Comparison of ENCODE assay signal across 25 mouse cellular contexts in genomic region chr8:104758209-104758608, GRCm38 (mm10). TPM values are rescaled to one million over a fixed set of nuclear protein-coding genes. Genes with fewer than 3 reads are reported as not detected.
DNase-seq lines count a peak whose midpoint lies in the region; ATAC-seq lines count a peak whose summit lies in the region.
"Had no signal": no experiment of that assay in that cellular context is flagged by ENCODE, and none has a peak within 500 bp of the region (broad histone marks: within the 10 kb centered on the region; RNA-seq: fewer than 3 reads in every experiment).

No protein-coding gene starts in this region.

- H3K4me1 ChIP-seq in midbrain, embryonic 16.5 days (ENCODE audit: control insufficient read depth, insufficient read depth, low read length) = no peaks in the 10 kb centered on the region
- H3K4me1 ChIP-seq in midbrain, embryonic 10.5 days = no peaks in the 10 kb centered on the region
- H3K4me1 ChIP-seq in intestine, embryonic 15.5 days (replicated peaks) = no peaks in the 10 kb centered on the region
- no peaks in the 10 kb centered on the region for H3K4me1 ChIP-seq in heart, embryonic 11.5 days (ENCODE audit: control insufficient read depth, insufficient read depth, low read length)
- H3K4me1 ChIP-seq: embryonic facial prominence, embryonic 13.5 days; hindbrain, embryonic 10.5 days; midbrain, embryonic 12.5 days; neural tube, embryonic 13.5 days had no signal

- WGBS in midbrain, embryonic 16.5 days = 87% methylated on average over 2 of the region's 2 CpGs
- 84% methylated on average over 2 of the region's 2 CpGs for WGBS in midbrain, embryonic 10.5 days
- WGBS in intestine, embryonic 15.5 days = 91% methylated on average over 2 of the region's 2 CpGs
- 80% methylated on average over 2 of the region's 2 CpGs for WGBS in heart, embryonic 11.5 days (ENCODE audit: insufficient replicate concordance)

- peak; percentile 97 for ATAC-seq in frontal cortex, adult (ENCODE audit: low TSS enrichment)
- ATAC-seq in midbrain, embryonic 16.5 days = peak; percentile 58; the same call in 1 of the 2 replicates
- ATAC-seq in intestine, embryonic 15.5 days = no peak
- no peak for ATAC-seq in heart, embryonic 11.5 days (replicated peaks; ENCODE audit: insufficient number of reproducible peaks, low FRiP score, low TSS enrichment)
- ATAC-seq: CD4-positive, CD25-positive, alpha-beta regulatory T cell, adult 4 months had no signal

- H3K9ac ChIP-seq in midbrain, embryonic 16.5 days (ENCODE audit: low read depth, low read length) = no peak overlapping the region
- no peak overlapping the region for H3K9ac ChIP-seq in intestine, embryonic 15.5 days
- no peak overlapping the region for H3K9ac ChIP-seq in heart, embryonic 11.5 days (ENCODE audit: low read depth, low read length)
- H3K9ac ChIP-seq: embryonic facial prominence, embryonic 13.5 days; midbrain, embryonic 12.5 days; neural tube, embryonic 13.5 days had no signal

- no peaks in the 10 kb centered on the region for H3K27me3 ChIP-seq in midbrain, embryonic 16.5 days (ENCODE audit: control insufficient read depth, insufficient read depth, low read depth, low read length)
- H3K27me3 ChIP-seq in midbrain, embryonic 10.5 days (ENCODE audit: low read depth, poor library complexity, severe bottlenecking) = no peaks in the 10 kb centered on the region
- no peaks in the 10 kb centered on the region for H3K27me3 ChIP-seq in intestine, embryonic 15.5 days (replicated peaks)
- H3K27me3 ChIP-seq in heart, embryonic 11.5 days (ENCODE audit: control insufficient read depth, insufficient read depth, low read length) = no peaks in the 10 kb centered on the region
- H3K27me3 ChIP-seq: embryonic facial prominence, embryonic 13.5 days; midbrain, embryonic 12.5 days; neural tube, embryonic 13.5 days had no signal

- H3K4me2 ChIP-seq in midbrain, embryonic 16.5 days (ENCODE audit: low read length) = no peak overlapping the region
- no peak overlapping the region for H3K4me2 ChIP-seq in intestine, embryonic 15.5 days (replicated peaks)
- no peak overlapping the region for H3K4me2 ChIP-seq in heart, embryonic 11.5 days
- H3K4me2 ChIP-seq: embryonic facial prominence, embryonic 13.5 days; midbrain, embryonic 12.5 days; neural tube, embryonic 13.5 days had no signal

- H3K4me3 ChIP-seq in midbrain, embryonic 16.5 days (ENCODE audit: low read depth, low read length) = no peak overlapping the region
- no peak overlapping the region for H3K4me3 ChIP-seq in midbrain, embryonic 10.5 days
- no peak overlapping the region for H3K4me3 ChIP-seq in intestine, embryonic 15.5 days (replicated peaks)
- H3K4me3 ChIP-seq in heart, embryonic 11.5 days (ENCODE audit: low read depth, low read length) = no peak overlapping the region
- H3K4me3 ChIP-seq: embryonic facial prominence, embryonic 13.5 days; hindbrain, embryonic 10.5 days; left cerebral cortex, adult 2 months; midbrain, embryonic 12.5 days; neural tube, embryonic 13.5 days had no signal

- H3K36me3 ChIP-seq in midbrain, embryonic 16.5 days (ENCODE audit: control insufficient read depth, insufficient read depth, low read length) = no peaks in the 10 kb centered on the region
- H3K36me3 ChIP-seq in midbrain, embryonic 10.5 days = no peaks in the 10 kb centered on the region
- no peaks in the 10 kb centered on the region for H3K36me3 ChIP-seq in intestine, embryonic 15.5 days
- H3K36me3 ChIP-seq in heart, embryonic 11.5 days (ENCODE audit: control insufficient read depth, insufficient read depth, low read length) = no peaks in the 10 kb centered on the region
- H3K36me3 ChIP-seq: embryonic facial prominence, embryonic 13.5 days; hindbrain, embryonic 10.5 days; midbrain, embryonic 12.5 days; neural tube, embryonic 13.5 days had no signal

- no peaks in the 10 kb centered on the region for H3K9me3 ChIP-seq in midbrain, embryonic 16.5 days (replicated peaks; ENCODE audit: control insufficient read depth, low read length, poor library complexity, severe bottlenecking)
- H3K9me3 ChIP-seq in midbrain, embryonic 10.5 days (replicated peaks) = no peaks in the 10 kb centered on the region
- H3K9me3 ChIP-seq in intestine, embryonic 15.5 days = no peaks in the 10 kb centered on the region
- no peaks in the 10 kb centered on the region for H3K9me3 ChIP-seq in heart, embryonic 11.5 days (replicated peaks; ENCODE audit: control insufficient read depth, low read length)
- H3K9me3 ChIP-seq: embryonic facial prominence, embryonic 13.5 days; hindbrain, embryonic 10.5 days; midbrain, embryonic 12.5 days; neural tube, embryonic 13.5 days had no signal

- no peak for DNase-seq in frontal cortex, postnatal 10 days (ENCODE audit: low spot score in 2 of 2)
- DNase-seq in midbrain, embryonic 10.5 days (ENCODE audit: low spot score) = no peak
- DNase-seq in left cerebral cortex, adult 18-20 months (ENCODE audit: low spot score in 2 of 2) = peak; percentile 8 to 13
- DNase-seq in right cerebral cortex, postnatal 4 days = peak; percentile 6
- DNase-seq: adrenal gland, postnatal 10 days; gastrocnemius, postnatal 36 days; kidney, adult 18-20 months; kidney, postnatal 14 days; lung, adult 18-20 months; lung, postnatal 36 days; retina, postnatal 1 day had no signal

- no peak overlapping the region for H3K27ac ChIP-seq in midbrain, embryonic 16.5 days (ENCODE audit: low read length)
- no peak overlapping the region for H3K27ac ChIP-seq in midbrain, embryonic 10.5 days (replicated peaks)
- no peak overlapping the region for H3K27ac ChIP-seq in intestine, embryonic 15.5 days
- H3K27ac ChIP-seq in heart, embryonic 11.5 days (ENCODE audit: low read depth, low read length) = no peak overlapping the region
- H3K27ac ChIP-seq: embryonic facial prominence, embryonic 13.5 days; hindbrain, embryonic 10.5 days; left cerebral cortex, adult 2 months; midbrain, embryonic 12.5 days; neural tube, embryonic 13.5 days; stomach, postnatal 0 days had no signal

RNA-seq across cellular contexts. Expression of gene Ces2a, which starts 24.4 kb away (rescaled TPM):
- polyA plus RNA-seq in midbrain, embryonic 16.5 days (2015; fragmentation: Nextera tagmentation; extraction: Ambion mirVana) = not detected in 2 replicates
- polyA plus RNA-seq in midbrain, embryonic 10.5 days (2016; fragmentation: Nextera tagmentation; extraction: Ambion mirVana) = not detected in 2 replicates
- not detected for total RNA-seq in left cerebral cortex, adult 18-20 months (2021)
- 5.1 and 5.4 TPM in 2 replicates for polyA plus RNA-seq in intestine, embryonic 15.5 days (2015; fragmentation: Nextera tagmentation; extraction: Ambion mirVana)
- polyA plus RNA-seq in heart, embryonic 11.5 days (2014; fragmentation: Nextera tagmentation; extraction: Ambion mirVana) = not detected in 2 replicates
- total RNA-seq: gastrocnemius, postnatal 36 days; left cerebral cortex, adult 2 months; MEL had no signal
- polyA plus RNA-seq: cortical plate, adult 2 months; embryonic facial prominence, embryonic 13.5 days; heart, embryonic 14.5 days; hindbrain, embryonic 10.5 days; midbrain, embryonic 12.5 days; neural tube, embryonic 13.5 days had no signal

Comparison
In these comparisons a context has a peak if more than half of its experiments do, and no peak if none do; other contexts are left out.
1. ATAC-seq: peak in frontal cortex, adult (single experiment) and midbrain, embryonic 16.5 days (single experiment); none in intestine, embryonic 15.5 days (single experiment) and heart, embryonic 11.5 days (single experiment).
2. DNase-seq: peak in left cerebral cortex, adult 18-20 months (2 of 2) and right cerebral cortex, postnatal 4 days (single experiment); none in frontal cortex, postnatal 10 days (0 of 2) and midbrain, embryonic 10.5 days (single experiment).